Mouse (Mus musculus) cerebellum, adult 18-20 months (tissue): ENCODE measurements around the gene Hspd1.
"Not testable (repeated sequence)": the region's sequence is repeated elsewhere in the genome, so short reads cannot be mapped to it uniquely, and the experiment has no call there.

Source experiments
- DNase-seq, 2 experiments: peaks; one replicate each; pipeline ENCODE4 v3.0.0; 2021

Gene Hspd1

DNA sequence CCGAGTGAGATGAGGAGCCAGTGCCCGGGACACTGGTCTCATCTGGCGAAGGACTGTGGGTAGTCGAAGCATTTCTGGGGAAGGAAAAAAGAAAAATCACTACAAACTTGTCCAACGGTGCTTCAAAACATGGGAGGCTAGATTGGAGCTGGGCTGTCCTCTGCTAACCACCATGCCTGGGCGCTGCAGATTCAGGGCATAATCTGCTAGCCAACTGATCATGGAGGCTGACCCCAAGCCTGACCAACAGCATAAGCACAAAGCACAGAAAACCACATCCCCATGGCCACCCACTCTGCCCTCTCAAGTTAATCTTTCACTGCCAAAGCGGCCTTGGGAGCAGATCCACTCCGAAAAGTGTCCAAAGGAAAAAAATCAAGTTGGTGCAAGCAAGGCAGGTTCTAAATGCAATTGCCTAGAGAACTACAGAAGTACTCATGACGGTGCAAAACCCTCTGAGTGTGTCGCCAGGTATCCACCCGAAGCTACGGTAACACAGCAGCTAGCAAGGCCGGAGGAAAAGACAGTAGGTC, 1.1 kb downstream of the Hspd1 start:
- DNase-seq: no peak

DNA sequence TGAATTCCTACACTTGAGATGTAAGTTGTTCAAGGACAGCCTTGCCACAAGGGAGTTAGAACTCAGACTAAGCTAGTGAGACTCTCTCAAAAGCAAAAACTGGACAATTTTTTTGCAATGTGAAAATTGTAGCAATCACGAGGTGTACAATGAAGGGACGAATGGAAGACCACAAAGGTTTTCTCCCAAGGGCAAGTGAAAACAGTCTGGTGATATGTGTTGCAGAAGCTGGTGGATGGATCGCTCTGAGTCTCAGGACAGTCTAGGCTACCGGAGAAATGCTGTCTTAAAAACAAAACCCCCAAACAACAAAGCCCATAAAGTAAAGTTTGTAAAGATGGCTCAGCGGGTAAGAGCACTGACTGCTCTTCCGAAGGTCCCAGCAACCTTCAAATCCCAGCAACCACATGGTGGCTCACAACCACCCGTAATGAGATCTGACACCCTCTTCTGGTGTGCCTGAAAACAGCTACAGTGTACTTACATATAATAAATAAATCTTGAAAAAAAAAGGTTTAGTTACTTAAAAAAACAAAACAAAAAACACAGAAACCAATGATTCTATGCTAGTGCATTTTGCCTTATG, 2.2 kb downstream of the Hspd1 start:
- no peak for DNase-seq

DNA sequence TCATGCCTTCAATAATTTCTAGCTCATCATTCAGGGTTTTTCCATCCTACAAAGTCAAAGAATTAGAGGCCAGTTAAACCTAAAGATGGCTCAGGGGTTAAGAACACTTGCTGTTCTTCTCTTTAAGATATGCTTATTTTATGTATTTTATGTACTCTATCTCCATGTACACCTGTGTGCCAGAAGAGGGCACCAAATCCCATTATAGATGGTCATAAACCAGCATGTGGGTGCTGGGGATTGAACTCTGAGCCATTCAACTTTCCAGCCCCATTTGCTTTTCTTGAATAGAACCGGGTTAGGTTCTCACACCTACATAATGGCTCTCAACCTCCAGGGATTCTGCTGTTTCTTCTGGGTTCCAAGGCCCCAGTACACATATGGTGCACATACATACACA, 5.9 kb downstream of the Hspd1 start:
- DNase-seq: no peak

DNA sequence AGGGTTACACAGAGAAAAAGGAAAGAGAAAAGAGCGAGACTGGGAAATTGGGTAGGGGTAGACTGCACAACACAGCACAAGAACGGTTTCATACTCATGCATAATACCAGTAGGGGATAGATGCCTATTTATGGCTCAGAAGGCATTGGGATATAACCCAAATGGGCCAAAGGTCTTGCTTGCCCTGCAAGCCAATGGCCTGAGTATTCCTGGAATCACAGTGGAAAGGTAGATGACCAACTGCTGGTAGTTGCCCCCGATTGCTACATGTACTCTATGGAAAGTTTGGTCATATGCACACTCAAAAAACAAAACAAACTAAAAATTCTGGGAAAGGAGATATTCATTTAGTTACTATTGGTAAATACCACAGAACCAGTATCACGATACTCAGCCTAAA, 8.4 kb downstream of the Hspd1 start:
- no peak for DNase-seq

DNA sequence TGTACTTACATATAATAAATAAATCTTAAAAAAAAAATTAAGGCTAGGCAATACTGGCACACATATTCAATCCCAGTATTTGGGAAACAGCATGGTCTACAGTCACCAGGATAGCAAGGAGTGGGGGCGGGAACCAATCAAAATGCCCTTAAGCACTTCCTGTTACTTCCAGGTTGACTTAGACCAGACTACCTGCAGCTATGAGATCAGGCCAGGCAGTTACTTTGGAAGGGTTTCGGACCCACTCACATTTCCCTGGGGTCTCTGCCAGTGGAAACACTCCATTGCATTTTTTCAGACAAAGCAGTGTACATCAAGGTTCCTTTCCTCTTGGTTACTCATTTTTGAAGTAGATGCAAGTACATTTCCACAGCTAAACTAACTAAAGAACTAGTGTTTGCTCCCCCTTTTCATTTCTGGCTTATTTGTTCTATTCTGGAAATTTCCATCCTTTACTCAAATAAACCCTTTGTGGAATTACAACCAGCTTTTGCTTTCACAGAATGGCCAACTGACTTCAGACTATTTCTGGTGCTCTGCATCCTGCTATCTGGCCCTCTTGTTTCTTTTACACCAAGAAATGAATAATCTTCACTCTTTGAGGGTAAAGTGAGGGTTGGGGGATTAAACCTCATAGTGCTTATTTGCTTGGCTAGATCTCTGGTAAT, 11.1 kb downstream of the Hspd1 start:
- no peak for DNase-seq

- DNase-seq: no peak
Observed at GRCm38 (mm10) chr1:55076395-55076743, 11.7 kb downstream of the Hspd1 start.

GRCm38 (mm10) chr1:55075652-55076394, 12.2 kb downstream of the Hspd1 start:
- DNase-seq: no peak

DNA sequence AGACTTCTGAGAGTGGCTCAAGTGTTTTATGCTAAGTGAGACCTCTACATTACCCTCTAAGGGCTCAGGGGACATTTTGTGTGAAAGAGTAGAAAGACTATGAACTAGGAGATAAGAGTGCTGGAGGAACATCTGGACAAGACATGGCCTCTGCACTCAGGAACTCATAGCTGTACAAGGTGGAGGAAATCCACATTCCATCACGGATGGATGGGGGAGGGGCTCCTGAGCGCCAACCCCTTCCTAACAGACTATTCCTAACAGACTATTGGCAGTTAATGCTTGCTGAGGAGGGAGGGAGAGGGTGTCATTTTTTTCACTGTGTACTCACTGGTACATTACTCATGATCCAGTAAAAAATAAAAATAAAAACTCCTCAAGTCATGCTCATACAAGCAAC, 13.3 kb downstream of the Hspd1 start:
- no peak for DNase-seq

- DNase-seq: not testable (repeated sequence)
Observed at GRCm38 (mm10) chr1:55072328-55072727, 15.7 kb downstream of the Hspd1 start.

DNA sequence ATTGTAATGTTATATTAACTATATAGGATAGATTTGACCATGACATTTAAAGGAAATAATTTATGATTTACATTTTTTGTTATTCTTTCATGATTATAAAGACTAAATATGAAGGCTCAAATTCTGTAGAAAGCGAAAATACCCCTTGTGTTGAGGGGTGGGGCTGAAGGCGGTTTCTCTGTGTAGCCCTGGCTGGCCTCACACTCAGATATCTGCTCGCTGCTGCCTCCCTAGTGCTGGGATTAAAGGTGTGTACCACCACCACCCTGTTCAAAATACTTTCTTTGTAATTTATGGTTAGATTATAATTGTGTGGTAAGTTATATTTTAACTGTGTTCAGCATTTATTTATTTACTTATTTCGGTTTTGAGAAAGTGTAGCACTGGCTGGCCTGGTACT, 26.3 kb downstream of the Hspd1 start:
- no peak for DNase-seq

- no peak for DNase-seq
Observed at GRCm38 (mm10) chr1:55061099-55061498, 26.9 kb downstream of the Hspd1 start.

DNA sequence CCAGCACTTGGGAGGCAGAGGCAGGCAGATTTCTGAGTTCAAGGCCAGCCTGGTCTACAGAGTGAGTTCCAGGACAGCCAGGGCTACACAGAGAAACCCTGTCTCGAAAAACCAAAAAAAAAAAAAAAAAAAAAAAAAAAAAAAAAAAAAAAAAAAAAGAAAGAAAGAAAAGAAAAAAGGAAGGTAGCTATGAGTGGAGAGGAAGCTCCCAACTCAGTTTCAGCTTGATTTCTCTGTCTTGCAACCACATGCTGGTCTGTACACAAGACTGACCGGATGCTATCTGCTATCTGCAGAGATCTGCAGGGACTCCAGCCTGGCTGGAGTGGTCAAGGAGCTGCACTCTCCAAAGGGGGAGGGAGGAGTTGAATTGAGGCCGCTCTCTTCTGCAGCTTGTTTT, 29.7 kb downstream of the Hspd1 start:
- not testable (repeated sequence) for DNase-seq

GRCm38 (mm10) chr1:55055322-55056115, 32.5 kb downstream of the Hspd1 start:
- no peak for DNase-seq

DNA sequence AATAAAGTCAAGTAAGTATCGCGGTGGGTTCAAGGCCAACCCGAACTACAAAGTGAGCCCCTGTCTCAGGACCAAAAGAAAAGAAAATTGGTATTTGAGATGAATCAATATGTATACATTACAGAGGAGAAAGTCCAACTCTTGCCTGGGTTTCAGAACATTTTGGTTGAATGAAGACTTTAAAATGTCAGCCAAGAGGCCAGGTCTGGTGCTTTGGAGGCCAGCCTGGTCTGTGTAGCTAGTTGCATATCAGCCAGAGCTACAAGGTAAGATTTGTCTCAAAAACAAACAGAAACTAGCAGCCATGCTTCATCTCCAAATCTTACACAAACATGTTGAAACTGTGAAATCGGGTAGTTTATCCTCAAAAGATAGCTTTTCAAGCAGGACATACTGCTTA, 34.4 kb downstream of the Hspd1 start:
- no peak for DNase-seq

- no peak for DNase-seq
Observed at GRCm38 (mm10) chr1:55053005-55053404, 35.0 kb downstream of the Hspd1 start.

DNA sequence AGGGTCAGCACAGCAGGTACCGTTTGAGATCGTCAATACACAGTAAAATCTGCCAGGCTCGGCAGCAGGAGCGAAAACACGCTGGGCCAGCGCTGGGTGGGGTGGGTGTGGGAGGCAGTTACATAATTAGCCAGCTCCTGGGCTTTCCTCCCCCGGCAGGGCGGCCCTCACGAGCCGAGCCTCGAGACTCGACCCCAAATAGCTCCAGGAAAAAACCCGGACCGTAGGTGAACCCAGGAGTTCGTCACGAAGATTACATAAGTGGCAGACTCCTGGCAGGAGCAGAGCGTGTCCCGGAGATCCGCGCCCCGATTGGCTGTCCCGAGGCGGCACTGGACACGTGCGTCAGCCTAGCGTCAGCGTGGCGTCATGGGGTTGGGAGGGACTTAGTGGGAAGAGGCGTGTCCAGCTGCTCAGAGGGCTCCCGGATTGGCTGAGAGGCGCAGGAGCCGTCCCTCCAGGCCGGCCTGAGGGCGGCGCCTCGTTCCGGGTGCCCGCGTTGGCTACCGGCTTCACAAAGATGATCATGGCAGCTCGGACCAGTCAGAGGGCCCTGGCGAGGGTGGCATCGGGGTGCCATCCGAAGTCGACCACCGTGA, 35.6 kb downstream of the Hspd1 start, which contains the start of gene Coq10b:
TSS of gene Coq10b (plus strand) at position 416 of the 599 bp plus-strand sequence.
- peak; percentile 99 for DNase-seq

GRCm38 (mm10) chr1:55051671-55052070, 36.4 kb downstream of the Hspd1 start:
- DNase-seq: no peak

DNA sequence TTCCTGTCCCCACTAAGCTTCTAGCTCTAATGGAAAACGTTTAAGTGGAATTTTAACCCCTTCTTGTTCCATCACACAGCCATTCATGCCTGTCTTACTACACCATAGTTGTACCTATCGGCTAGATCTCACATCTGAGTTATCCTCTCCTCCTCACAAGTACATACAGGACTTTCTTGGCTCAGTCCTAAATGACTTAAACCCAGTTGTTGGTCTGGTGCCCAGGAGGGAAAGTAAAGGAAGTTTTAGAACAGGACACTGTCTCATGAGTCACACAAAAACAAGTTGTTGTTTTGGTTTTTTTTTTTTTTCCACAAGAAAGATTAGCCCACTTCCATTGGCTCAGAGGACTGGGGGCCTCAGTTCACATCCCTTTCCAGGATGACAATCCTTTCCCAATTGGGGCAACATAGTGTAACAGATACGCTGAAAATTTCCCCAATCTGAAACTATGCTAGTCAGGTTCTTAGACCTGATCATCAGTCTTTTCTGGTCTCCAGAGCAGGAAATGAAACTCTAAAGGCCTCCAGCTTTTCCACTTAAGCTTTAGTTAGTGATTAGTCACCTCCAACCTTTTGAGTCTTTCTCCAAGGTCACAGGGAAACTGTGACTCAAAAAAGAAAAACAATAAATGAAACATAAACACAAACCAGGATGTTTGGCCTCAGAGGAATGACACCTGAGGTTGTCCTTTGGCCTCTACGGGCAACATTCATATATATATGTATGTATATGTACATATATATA, 39.0 kb downstream of the Hspd1 start:
- no peak for DNase-seq

DNA sequence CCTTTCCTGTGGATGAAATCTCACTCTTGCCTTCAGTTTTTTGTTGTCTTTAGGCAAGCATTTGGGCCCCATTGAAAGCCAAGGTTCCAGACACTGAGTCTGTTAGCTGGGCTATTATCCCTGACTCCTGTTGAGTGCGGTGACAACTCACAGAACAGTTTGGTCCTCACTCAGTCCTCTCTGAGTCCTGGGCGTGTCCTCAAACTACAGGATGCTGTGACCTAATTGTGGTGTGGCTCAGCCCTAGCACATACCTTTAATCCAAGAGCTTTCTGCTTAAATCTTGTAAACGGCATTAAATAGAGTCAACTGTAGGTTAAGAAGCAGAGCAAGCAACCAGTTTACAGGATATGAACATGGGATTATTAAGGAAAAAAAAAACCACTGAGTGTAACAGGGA, 44.9 kb downstream of the Hspd1 start:
- no peak for DNase-seq

DNA sequence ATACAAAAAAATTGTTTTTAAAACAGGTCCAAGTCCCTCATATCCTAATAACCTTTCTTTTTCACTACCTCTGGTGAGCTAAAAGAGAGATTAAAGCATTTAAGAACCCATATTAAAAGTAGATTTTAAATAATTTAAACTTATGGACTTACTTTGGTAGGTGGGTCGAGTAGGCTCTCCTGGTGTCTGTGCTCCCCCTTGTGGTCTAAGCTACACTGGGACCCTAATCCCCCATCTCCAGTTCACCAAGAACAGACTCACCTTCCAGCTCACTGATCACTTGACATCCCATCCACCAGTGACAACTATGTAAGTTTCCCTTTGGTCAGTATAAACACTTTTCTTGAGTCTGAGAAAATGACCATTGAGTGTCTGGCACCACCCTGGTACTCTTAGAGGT, 45.8 kb downstream of the Hspd1 start:
- DNase-seq: no peak

- DNase-seq: no peak
Observed at GRCm38 (mm10) chr1:55041691-55042090, 46.4 kb downstream of the Hspd1 start.

- DNase-seq: no peak
Observed at GRCm38 (mm10) chr1:55039944-55040343, 48.1 kb downstream of the Hspd1 start.
